Mouse (Mus musculus) MEL (cell line): ENCODE measurements around the gene Sgpl1. TPM values are rescaled to one million over a fixed set of nuclear protein-coding genes. Genes with fewer than 3 reads are reported as not detected.

Experiments used
- DNase-seq: peaks from one replicate; pipeline ENCODE4 v3.0.0; 2011; ENCODE audit warnings: low read depth, low spot score
- H3K27ac ChIP-seq: 2 replicates; pipeline ENCODE4 v1.5.1; 2012; ENCODE audit warnings: low read depth, mild to moderate bottlenecking, control low read depth, low read length, moderate library complexity; ENCODE audit not compliant: control insufficient read depth
- H3K27me3 ChIP-seq, 2 experiments: fragments of 150-350 bp in 1 of 2; sonication (generic) in 1 of 2; 2 replicates each; pipeline ENCODE4 v1.6.1; 2012; ENCODE audit warnings: low read length in 2 of 2, mild to moderate bottlenecking in 2 of 2, improper control_type of control experiment in 1 of 2, moderate library complexity in 1 of 2; ENCODE audit not compliant: insufficient read depth in 2 of 2, control insufficient read depth in 1 of 2
- H3K36me3 ChIP-seq, 2 experiments: 2 replicates each; pipeline ENCODE4 v1.6.1; 2012 to 2014; ENCODE audit warnings: low read length in 2 of 2, improper control_type of control experiment in 1 of 2, inconsistent platforms in 1 of 2, mild to moderate bottlenecking in 1 of 2; ENCODE audit not compliant: insufficient read depth in 2 of 2, control insufficient read depth in 1 of 2
- H3K4me1 ChIP-seq, 2 experiments: fragments of 150-350 bp in 1 of 2; sonication (generic) in 1 of 2; 2 replicates each; pipeline ENCODE4 v1.6.1; 2012; ENCODE audit warnings: low read length in 2 of 2, improper control_type of control experiment in 1 of 2, mild to moderate bottlenecking in 1 of 2; ENCODE audit not compliant: insufficient read depth in 2 of 2, control insufficient read depth in 1 of 2
- H3K4me3 ChIP-seq, 2 experiments: fragments of 150-350 bp in 1 of 2; sonication (generic) in 1 of 2; 2 replicates each; pipeline ENCODE4 v1.5.1; 2012; ENCODE audit warnings: low read depth in 2 of 2, low read length in 2 of 2, mild to moderate bottlenecking in 2 of 2, moderate library complexity in 2 of 2, control low read depth in 1 of 2, improper control_type of control experiment in 1 of 2; ENCODE audit not compliant: control insufficient read depth in 1 of 2, insufficient read depth in 1 of 2
- H3K79me2 ChIP-seq: 2 replicates; pipeline ENCODE4 v1.6.1; 2012; ENCODE audit warnings: mild to moderate bottlenecking, low read length, moderate library complexity; ENCODE audit not compliant: control insufficient read depth, poor library complexity, insufficient read depth
- H3K9ac ChIP-seq: 2 replicates; pipeline ENCODE4 v1.6.1; 2012; ENCODE audit warnings: low read depth, mild to moderate bottlenecking, control low read depth, low read length, moderate library complexity; ENCODE audit not compliant: control insufficient read depth, poor library complexity, severe bottlenecking
- H3K9me3 ChIP-seq: fragments of 150-350 bp; sonication (generic); replicated peaks from 2 replicates; pipeline ENCODE4 v1.6.1; 2012; ENCODE audit warnings: mild to moderate bottlenecking, low read length, improper control_type of control experiment, moderate library complexity; ENCODE audit not compliant: insufficient read depth
- CTCF ChIP-seq, 3 experiments: IDR thresholded peaks in 2 of 3; conservative IDR thresholded peaks in 1 of 3; 2 replicates each; pipeline ENCODE4 v1.5.1; 2011 to 2012; ENCODE audit warnings: low read length in 3 of 3, low read depth in 2 of 3, mild to moderate bottlenecking in 2 of 3, improper control_type of control experiment in 1 of 3, inconsistent platforms in 1 of 3, mixed read lengths in 1 of 3, moderate library complexity in 1 of 3; ENCODE audit not compliant: control insufficient read depth in 1 of 3, insufficient read depth in 1 of 3, poor library complexity in 1 of 3, severe bottlenecking in 1 of 3
- ELF1 ChIP-seq: IDR thresholded peaks from 2 replicates; pipeline ENCODE4 v1.6.1; 2014; ENCODE audit warnings: low read depth, mild to moderate bottlenecking, inconsistent platforms, low read length, improper control_type of control experiment, moderate library complexity
- GABPA ChIP-seq: IDR thresholded peaks from 2 replicates; pipeline ENCODE4 v1.6.1; 2012; ENCODE audit warnings: low read depth, mild to moderate bottlenecking, inconsistent platforms, low read length, improper control_type of control experiment, moderate library complexity
- GATA1 ChIP-seq: IDR thresholded peaks from 2 replicates; pipeline ENCODE4 v1.6.1; 2011; ENCODE audit warnings: low read depth, low read length, improper control_type of control experiment
- HCFC1 ChIP-seq: IDR thresholded peaks from 2 replicates; pipeline ENCODE4 v1.6.1; 2012; ENCODE audit warnings: low read depth, mild to moderate bottlenecking, inconsistent platforms, low read length, improper control_type of control experiment, moderate library complexity
- JUND ChIP-seq: IDR thresholded peaks from 2 replicates; pipeline ENCODE4 v1.6.1; 2011; ENCODE audit warnings: low read depth, mild to moderate bottlenecking, improper control_type of control experiment, low read length
- KAT2A ChIP-seq: conservative IDR thresholded peaks from 2 replicates; pipeline ENCODE4 v1.6.1; 2012; ENCODE audit warnings: low read depth, low read length, improper control_type of control experiment, inconsistent platforms
- MAFK ChIP-seq: IDR thresholded peaks from 2 replicates; pipeline ENCODE4 v1.6.1; 2011; ENCODE audit warnings: low read depth, mild to moderate bottlenecking, low read length, improper control_type of control experiment, borderline replicate concordance
- MAX ChIP-seq: IDR thresholded peaks from 2 replicates; pipeline ENCODE4 v1.6.1; 2011; ENCODE audit warnings: low read length, improper control_type of control experiment
- MAZ ChIP-seq: IDR thresholded peaks from 2 replicates; pipeline ENCODE4 v1.6.1; 2012; ENCODE audit warnings: low read depth, mild to moderate bottlenecking, inconsistent platforms, low read length, improper control_type of control experiment
- MXI1 ChIP-seq: IDR thresholded peaks from 2 replicates; pipeline ENCODE4 v1.6.1; 2011; ENCODE audit warnings: mild to moderate bottlenecking, low read depth, low read length, improper control_type of control experiment
- NELFE ChIP-seq: IDR thresholded peaks from 2 replicates; pipeline ENCODE4 v1.6.1; 2011; ENCODE audit warnings: low read depth, low read length, improper control_type of control experiment
- POLR2AphosphoS2 ChIP-seq: IDR thresholded peaks from 2 replicates; pipeline ENCODE4 v1.6.1; 2011; ENCODE audit warnings: low read length, improper control_type of control experiment
- RAD21 ChIP-seq: IDR thresholded peaks from 2 replicates; pipeline ENCODE4 v1.6.1; 2011; ENCODE audit warnings: mild to moderate bottlenecking, low read depth, low read length, improper control_type of control experiment
- RCOR1 ChIP-seq: IDR thresholded peaks from 2 replicates; pipeline ENCODE4 v1.6.1; 2012; ENCODE audit warnings: low read depth, mild to moderate bottlenecking, inconsistent platforms, low read length, improper control_type of control experiment
- SMC3 ChIP-seq: IDR thresholded peaks from 2 replicates; pipeline ENCODE4 v1.6.1; 2011; ENCODE audit warnings: low read depth, low read length, improper control_type of control experiment
- TAL1 ChIP-seq: IDR thresholded peaks from 2 replicates; pipeline ENCODE4 v1.6.1; 2012; ENCODE audit warnings: mild to moderate bottlenecking, inconsistent platforms, low read length, moderate library complexity, mixed read lengths
- UBTF ChIP-seq: IDR thresholded peaks from 2 replicates; pipeline ENCODE4 v1.6.1; 2012; ENCODE audit warnings: low read depth, mild to moderate bottlenecking, inconsistent platforms, low read length, improper control_type of control experiment, moderate library complexity, borderline replicate concordance; ENCODE audit not compliant: insufficient read depth
- USF1 ChIP-seq: IDR thresholded peaks from 2 replicates; pipeline ENCODE4 v1.6.1; 2014; ENCODE audit warnings: low read depth, mild to moderate bottlenecking, inconsistent platforms, low read length, improper control_type of control experiment, moderate library complexity
- ZMIZ1 ChIP-seq: IDR thresholded peaks from 2 replicates; pipeline ENCODE4 v1.6.1; 2012; ENCODE audit warnings: low read depth, mild to moderate bottlenecking, inconsistent platforms, low read length, improper control_type of control experiment, moderate library complexity
- polyA plus RNA-seq, 2 experiments: library from polyadenylated mRNA; stranded (reverse) in 1 of 2; unstranded in 1 of 2; fragments of >175 nt in 1 of 2; fragments of >200 nt in 1 of 2; gene quantifications; 2 replicates each; pipeline versions ENCODE4 v1.2.1 to v1.2.4; 2012; ENCODE audit warnings: low replicate concordance in 2 of 2, low read depth in 1 of 2; ENCODE audit not compliant: insufficient read length in 2 of 2, insufficient read depth in 1 of 2, missing spikeins in 1 of 2
- total RNA-seq: library from RNA; depleted of rRNA; stranded (reverse); fragments of 300-350 nt; gene quantifications from 2 replicates; pipeline ENCODE4 v1.2.3, GENCODE M21; 2012

Sgpl1 gene
- total and polyA plus RNA-seq, 3 experiments: 8.7 to 11.7 TPM; not detected in 1

DNA sequence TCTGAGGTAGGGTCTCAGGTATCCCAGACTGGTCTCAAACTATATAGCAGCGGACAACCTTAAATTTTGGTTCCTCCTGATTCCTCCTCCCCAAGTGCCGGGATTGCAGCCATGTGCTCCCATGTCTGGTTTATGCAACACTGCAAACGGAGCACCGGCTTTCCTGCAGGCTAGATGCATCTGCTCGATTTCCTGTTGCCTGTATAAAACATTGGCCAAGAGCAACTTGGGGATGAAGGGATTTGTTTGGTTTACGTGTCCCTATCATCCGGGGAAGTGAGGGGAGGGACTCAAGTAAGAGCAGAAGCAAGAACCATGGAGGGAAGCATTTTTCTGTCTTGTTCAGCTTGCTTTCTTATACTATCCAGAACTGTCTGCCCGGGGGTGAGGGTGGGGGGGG lies 47.7 kb upstream of the Sgpl1 start (continued):
- no peak for TF ChIP-seq HCFC1

DNA sequence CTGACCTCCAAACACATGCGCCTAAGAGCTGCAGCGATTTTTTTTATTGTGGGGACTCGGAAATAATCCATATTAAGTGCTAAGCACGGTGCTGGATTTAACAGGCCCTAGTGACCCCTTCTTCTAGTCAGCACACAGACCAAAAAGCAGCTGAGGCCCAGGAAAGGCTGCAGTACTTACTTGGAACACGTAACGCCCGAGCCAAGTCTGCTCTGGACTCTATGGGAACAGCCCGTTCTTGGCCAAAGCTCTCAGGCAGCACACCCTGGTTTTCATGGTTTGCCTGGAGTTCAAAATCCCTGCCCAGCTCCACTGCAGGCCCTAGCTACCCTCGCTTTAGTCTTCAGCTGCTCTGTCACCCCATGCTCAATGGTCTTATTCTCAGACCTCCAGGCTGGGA lies 47.1 kb upstream of the Sgpl1 start:
- no peak overlapping the region for H3K27ac ChIP-seq
- H3K9me3 ChIP-seq: no peaks in the 10 kb centered on the region
- no peak overlapping the region for H3K9ac ChIP-seq
- no peak for DNase-seq
- H3K79me2 ChIP-seq: no peaks in the 10 kb centered on the region
- no peak overlapping the region for H3K4me3 ChIP-seq
- no peaks in the 10 kb centered on the region for H3K4me1 ChIP-seq
- H3K27me3 ChIP-seq: no peaks in the 10 kb centered on the region; a peak in 1 of 4 replicates
- no peak for TF ChIP-seq ZMIZ1
- TF ChIP-seq SMC3: no peak
- no peak for TF ChIP-seq UBTF
- no peak for TF ChIP-seq KAT2A
- TF ChIP-seq GATA1: no peak
- no peak for TF ChIP-seq POLR2AphosphoS2
- TF ChIP-seq RCOR1: no peak
- TF ChIP-seq MAX: no peak
- TF ChIP-seq MAZ: no peak
- TF ChIP-seq MXI1: no peak
- TF ChIP-seq GABPA: no peak
- no peak for TF ChIP-seq NELFE
- no peak for TF ChIP-seq JUND
- no peaks in the 10 kb centered on the region for H3K36me3 ChIP-seq

DNA sequence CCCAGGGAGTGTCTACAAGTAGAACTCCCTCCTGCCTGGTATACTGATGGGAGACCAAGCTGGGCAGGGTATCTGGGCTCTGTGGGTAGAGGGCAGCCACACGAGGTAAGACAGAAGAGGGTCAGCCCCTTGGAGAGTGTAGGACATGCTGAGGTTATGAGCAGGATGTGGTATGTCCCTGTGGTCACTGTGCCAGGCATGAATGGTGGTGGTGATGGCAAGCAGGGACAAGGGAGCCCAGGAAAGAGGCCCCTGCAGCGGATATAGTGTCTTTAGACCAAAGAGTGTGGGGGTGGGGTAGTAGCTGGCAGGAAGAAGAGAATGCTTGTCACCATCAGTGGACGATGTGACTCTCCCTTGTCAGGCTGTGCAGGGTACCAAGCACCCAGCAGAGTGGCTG lies 40.5 kb upstream of the Sgpl1 start:
- no peak for TF ChIP-seq MAX
- no peak for TF ChIP-seq UBTF
- no peak for TF ChIP-seq SMC3
- TF ChIP-seq TAL1: no peak
- TF ChIP-seq RAD21: no peak
- no peak for TF ChIP-seq MAZ
- no peak for TF ChIP-seq CTCF (IDR thresholded peaks at IDR 0.05 in 2 of 3, conservative IDR thresholded peaks at IDR 0.05 in 1 of 3; ENCODE audit: control insufficient read depth in 1 of 3, insufficient read depth in 1 of 3, low read depth in 2 of 3, low read length in 3 of 3, poor library complexity in 1 of 3, severe bottlenecking in 1 of 3)
- TF ChIP-seq MAFK: no peak
- no peak for TF ChIP-seq ELF1
- no peak for TF ChIP-seq USF1
- no peak for TF ChIP-seq RCOR1
- DNase-seq: no peak
- no peaks in the 10 kb centered on the region for H3K27me3 ChIP-seq

More for the DNA sequence above, 40.5 kb upstream of the Sgpl1 start:
- H3K79me2 ChIP-seq: no peaks in the 10 kb centered on the region
- H3K9ac ChIP-seq: no peak overlapping the region
- H3K27ac ChIP-seq: no peak overlapping the region
- H3K4me1 ChIP-seq: no peaks in the 10 kb centered on the region
- no peak overlapping the region for H3K4me3 ChIP-seq
- H3K36me3 ChIP-seq: no peaks in the 10 kb centered on the region
- no peaks in the 10 kb centered on the region for H3K9me3 ChIP-seq
